Mouse (Mus musculus): ENCODE data around the gene Padi2.

The Padi2 gene

DNA sequence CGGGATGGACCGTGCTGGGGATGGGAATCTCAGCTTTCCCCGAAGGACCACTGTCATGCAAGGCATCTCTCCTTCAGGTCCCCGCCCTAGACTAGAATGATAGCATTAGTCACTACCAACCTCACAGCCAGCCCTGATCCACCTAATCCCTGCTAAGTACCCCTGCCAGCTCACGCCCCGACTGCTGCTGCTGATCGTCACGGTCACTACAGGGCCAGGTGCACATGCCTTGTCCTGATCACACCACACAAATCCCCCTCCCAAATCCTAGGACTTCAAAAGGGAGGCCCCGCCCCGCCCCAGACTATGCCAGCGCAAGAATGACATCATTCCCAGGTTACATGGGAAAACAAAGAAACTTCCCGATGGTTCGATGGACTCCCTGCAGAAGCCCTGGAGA, 24.4 kb upstream of the Padi2 start:
- DNase-seq = no peak

DNA sequence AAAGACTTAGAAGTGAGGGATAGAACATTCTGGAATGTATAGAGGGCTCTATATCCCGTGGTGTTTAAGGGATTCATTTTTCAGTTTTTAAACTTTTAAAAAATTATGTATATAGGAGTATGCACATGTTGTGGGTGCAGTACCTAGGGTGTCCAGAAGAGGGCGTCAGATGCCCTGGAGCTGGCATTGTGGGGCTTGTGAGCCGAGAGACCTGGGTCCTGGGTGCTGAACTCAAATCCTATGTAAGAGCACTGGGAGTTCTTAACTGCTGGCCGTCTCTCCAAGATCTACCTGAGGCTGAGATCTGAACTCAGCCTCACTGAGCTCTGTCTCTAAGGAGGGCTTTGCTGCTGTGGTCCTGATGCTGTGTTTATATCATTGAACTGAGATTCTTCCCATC, 23.8 kb upstream of the Padi2 start:
- DNase-seq = no peak

DNA sequence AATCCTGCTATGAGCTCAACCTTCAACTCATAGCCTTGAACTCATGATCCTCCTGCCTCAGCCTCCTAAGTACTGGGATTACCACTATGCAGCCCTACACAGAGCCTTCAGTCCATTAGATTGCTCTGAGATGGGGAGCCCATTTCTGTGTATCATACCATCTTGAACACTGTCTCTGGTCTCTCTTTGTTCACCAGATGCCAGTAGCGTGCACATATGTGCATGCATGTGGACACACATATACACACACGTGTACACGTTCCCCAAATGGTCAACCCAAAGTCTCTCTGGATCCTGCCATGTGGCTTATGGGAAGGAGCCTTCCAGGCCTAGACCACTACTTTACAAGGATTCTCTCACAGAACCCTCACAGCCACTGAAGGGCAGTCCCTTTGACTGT, 23.2 kb upstream of the Padi2 start:
- DNase-seq = no peak

DNA sequence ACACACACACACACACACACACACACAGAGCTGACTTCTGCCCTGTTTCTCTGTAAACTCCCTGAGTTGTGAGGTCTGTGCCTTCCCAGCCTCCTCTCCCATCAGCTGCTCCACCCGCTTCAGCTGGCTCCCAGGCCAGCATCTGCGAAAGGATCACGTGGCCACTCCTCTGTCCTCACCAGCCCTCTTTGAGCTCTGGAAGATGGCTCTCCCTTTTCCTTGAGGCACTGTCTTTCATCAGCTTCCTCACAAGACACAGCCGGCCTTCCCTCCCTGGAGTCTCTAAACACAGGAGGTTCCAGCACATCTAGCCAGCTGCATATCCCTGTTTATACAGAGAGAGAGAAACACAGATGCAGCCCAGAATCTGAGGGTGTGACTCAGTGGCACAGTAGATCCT, 22.3 kb upstream of the Padi2 start:
- DNase-seq = no peak

GRCm38 (mm10) chr4:140891525-140892162, 14.5 kb upstream of the Padi2 start:
- DNase-seq = no peak

DNA sequence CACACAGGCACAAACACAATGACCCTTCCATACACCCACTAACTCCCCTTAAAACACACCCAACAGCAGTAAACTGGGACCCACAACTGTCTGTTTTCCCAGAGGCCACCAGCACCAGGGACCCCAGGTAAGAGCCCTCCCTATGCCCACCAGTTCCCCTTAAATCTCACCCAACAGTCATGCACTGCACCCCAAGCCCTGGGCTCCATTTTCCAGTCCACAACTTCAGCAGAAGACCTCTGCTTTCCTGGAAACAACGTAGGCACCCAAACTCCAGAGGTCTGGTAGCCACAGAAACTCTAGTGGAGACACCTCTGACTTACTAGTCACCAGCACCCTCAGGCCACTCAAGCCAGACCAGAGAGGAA, 14.0 kb upstream of the Padi2 start:
- no peak for DNase-seq

GRCm38 (mm10) chr4:140904776-140905425, 1.2 kb upstream of the Padi2 start:
- no peak for DNase-seq

- peak; percentile 55 to 58 for DNase-seq
Measured at GRCm38 (mm10) chr4:140905426-140905871, 695 bp upstream of the Padi2 start.

DNA sequence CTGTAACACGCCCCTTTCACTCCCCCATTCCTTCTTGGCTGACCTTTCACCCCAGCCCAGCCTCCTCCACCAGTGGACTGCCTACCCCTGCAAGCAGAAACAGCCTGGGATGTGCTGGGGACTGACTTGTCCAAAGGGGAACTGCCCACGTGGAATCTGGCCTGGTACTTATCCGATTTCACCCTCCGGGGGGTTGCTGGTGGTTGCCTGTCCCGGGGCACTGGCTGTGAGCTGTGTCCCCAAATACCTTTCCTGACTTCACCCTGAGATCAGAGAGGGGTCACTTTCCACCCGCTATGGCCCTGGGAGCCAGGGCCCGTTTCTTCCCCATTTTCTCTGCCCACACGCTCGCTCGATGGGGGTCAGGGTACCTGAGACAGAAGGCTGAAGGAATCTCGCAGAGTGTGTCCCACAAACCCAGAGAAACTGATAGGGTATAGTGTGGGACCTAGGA, 710 bp downstream of the Padi2 start:
- DNase-seq = no peak

DNA sequence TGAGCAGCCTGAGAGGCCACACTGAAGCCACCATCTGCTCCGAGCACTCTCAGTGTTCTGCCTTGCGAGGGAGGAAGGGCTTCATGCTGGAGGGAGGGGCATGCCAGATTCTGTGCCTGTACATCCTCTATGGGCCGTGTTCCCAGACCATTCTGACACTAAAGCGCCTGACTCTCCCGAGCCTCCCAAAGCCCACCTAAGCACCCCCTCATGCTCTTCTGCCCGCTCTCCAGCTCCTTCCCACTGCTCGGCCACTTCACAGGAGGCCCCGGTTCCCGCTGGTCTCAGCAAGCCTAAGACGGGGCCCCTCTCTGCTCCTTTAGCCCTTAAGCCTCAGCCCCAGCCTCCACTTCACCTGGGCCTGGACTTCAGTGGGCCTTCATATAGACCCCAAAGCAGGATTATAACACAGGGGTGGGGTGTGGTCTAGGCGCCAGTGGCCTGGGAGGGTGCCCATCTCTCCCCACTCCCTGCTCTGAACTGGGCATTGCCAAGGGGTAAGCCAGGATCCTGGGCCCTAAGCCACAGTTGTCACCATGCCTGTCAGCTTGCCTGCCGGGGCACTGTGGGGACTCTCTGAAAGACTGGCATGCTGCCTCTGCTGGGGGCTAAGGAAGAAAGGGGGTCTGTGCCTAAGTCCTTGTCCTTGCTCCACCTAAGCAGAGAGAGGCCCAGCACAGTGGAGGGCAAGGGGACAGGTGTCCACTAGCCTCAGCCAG, 1.3 kb downstream of the Padi2 start:
- no peak for DNase-seq

GRCm38 (mm10) chr4:140908627-140909026, 2.5 kb downstream of the Padi2 start:
- no peak for DNase-seq

DNA sequence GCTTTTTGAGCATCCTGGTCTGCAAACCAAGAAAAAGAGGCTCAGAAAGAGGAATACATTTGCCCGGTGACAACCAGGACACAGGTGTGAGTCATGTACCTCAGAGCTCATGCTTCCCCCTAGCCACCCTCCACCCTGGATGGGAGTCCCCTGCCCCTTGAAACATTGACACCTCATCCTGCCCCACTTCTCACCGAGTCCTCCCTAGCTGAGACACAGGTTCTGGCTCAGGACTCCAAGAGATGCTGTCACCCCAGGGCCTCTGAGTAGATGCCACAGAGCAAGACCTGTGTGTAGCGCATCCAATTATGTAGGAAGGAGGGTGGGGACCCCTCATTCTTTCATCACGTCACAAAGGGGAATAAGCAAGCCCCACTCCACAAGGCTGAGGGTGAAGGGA, 3.4 kb downstream of the Padi2 start:
- DNase-seq = no peak

- no peak for DNase-seq
Measured at GRCm38 (mm10) chr4:140910661-140911310, 4.6 kb downstream of the Padi2 start.

DNA sequence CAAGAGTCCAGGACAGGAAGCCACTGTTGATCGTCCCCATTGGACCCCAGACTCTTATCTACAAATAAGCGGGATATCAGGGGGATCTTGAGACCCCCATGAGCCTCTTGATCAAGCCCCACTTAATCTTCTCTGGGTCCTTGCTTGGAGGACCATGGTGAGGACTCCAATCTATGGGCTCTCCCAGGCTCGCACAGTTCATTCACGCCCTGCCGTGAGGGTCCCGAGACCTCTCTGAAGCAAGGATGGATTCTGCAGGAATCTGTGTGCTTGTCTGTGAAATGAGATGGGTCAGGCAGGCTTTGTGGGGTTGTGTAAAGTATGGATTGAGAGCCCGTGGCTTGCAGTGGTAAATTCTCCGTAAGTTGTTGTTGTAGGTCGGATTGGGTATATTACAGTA, 5.3 kb downstream of the Padi2 start:
- no peak for DNase-seq

DNA sequence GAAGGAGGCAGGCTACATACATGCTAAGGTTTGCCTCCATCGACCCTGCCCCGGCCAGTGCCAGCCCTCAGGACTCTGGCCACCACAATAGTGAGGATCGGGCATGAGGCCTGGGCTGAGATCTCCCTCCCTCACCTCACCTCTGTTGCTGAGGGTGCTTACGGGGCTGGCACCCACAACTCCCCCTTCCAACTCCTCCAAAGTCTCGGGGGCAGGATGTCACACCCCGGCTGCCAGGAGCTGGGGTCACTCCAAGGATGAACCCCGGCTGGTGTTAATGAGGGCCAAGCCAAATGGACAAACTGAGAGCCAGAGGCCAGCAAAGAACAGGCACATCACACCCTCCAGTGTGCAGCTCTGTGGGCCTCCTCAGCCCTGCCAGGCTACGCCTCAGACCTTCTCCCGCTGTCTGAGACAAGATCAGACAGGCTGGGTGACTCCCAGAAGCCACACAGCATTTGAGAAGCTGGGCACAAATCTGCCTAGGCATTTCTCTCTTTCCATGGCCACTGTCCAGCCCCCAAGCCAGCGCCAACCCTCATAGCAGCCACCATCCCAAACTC, 6.2 kb downstream of the Padi2 start:
- DNase-seq = no peak

- no peak for DNase-seq
Measured at GRCm38 (mm10) chr4:140913565-140913964, 7.4 kb downstream of the Padi2 start.

DNA sequence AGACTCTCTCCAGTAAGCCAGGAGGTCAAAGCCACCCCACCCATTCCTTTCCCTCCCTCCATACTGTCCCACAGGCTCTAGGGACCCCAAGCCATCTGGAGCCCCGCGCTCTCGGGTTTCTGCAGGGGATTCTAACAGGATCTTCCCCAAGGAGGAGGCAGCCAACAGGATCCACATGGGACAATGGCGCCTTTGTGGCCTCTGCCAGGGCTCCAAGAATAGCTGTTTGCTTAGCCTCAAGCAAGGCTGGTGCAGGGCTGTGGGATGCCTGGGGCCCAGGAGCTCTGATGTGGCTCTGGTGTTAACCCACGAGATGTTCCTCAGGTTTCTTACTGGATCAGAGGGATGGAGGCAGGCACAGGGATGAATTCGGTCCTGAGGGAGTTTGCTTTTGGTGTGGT, 8.6 kb downstream of the Padi2 start:
- DNase-seq = no peak

- no peak for DNase-seq
Measured at GRCm38 (mm10) chr4:140915235-140915634, 9.1 kb downstream of the Padi2 start.

DNA sequence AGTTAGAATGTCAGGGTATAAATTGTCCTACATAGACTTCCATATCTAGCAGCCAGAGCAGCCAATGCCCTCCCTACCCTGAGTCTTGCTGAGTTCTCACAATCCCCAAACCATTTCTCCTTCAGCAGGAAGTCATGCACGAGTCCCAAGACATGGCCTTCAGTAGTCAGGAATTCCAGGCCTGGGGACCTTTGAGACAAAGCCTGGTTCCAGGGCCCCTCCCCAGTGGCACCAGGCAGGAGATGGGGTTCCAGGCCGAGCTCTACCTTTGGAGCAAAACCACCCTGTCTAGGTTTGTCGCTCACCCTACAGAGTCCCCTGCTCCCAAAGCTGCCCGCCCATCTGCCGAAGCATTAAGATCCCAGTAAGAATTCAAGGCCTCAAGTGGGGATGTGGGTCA, 10.2 kb downstream of the Padi2 start:
- DNase-seq = no peak

GRCm38 (mm10) chr4:140917451-140917850, 11.3 kb downstream of the Padi2 start:
- no peak for DNase-seq

- DNase-seq = no peak
Measured at GRCm38 (mm10) chr4:140919974-140920836, 14.1 kb downstream of the Padi2 start.

DNA sequence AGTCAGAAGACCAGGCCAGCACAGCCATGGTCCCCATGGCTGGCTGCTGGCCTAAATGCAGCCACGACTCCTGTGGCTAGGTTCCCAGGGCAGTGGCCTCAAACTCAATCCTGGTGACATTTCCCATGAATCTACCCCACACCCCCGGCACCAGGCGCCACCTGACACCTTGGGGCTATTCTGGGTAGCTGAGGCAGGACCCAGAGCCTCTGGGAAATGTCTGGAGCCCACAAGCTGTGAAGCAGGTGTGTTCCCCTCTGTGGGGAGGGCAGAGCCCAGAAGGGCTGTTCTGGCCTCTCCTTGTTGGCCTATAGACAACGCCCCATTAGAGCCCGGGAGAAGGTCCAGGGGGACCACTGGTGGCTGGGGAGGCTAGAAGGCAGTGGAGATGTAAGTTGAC, 16.4 kb downstream of the Padi2 start:
- no peak for DNase-seq

All from spleen, adult 18-20 months (tissue).